Mouse (Mus musculus) left cerebral cortex, postnatal 36 days (tissue): ENCODE results near the gene Chn2. TPM values are rescaled to one million over a fixed set of nuclear protein-coding genes. Genes with fewer than 3 reads are reported as not detected.

Experiments
- DNase-seq, 2 experiments: peaks; one replicate each; pipeline ENCODE4 v3.0.0; 2021 to 2022; ENCODE audit warnings: low spot score in 2 of 2, mixed read lengths in 1 of 2
- intact Hi-C: fragments of 180-260 bp; cut with DNase I; formaldehyde crosslinking; loops from one replicate; pipeline ENCODE4 v1.15.1; 2025
- total RNA-seq, 2 experiments: library from RNA; stranded (reverse); gene quantifications; 2 replicates each; pipeline ENCODE4 v1.2.3; 2021

Gene Chn2
- 10 to 100 TPM; 42.5 to 44.8 TPM for total RNA-seq

- peak; percentile 52 to 65 for DNase-seq
- intact Hi-C loops = loop anchor here (10.0 kb wide), 1 partner anchor 245 kb away; no protein-coding TSS in a partner anchor
Measured at GRCm38 (mm10) chr6:54039357-54039804, at the start of gene Chn2. Chn2 (plus strand) TSS chr6:54039554.

- no peak for DNase-seq
- intact Hi-C loops = no loop called here
Measured at GRCm38 (mm10) chr6:53992386-53992785, 47.0 kb upstream of the Chn2 start.

GRCm38 (mm10) chr6:53995519-53995918, 43.8 kb upstream of the Chn2 start:
- DNase-seq = no peak
- intact Hi-C loops = no loop called here

GRCm38 (mm10) chr6:53996226-53996955, 43.0 kb upstream of the Chn2 start:
- intact Hi-C loops = no loop called here
- DNase-seq = no peak

- intact Hi-C loops = no loop called here
- no peak for DNase-seq
Measured at GRCm38 (mm10) chr6:54005302-54005701, 34.1 kb upstream of the Chn2 start.

- DNase-seq = peak; percentile 4 to 8
- intact Hi-C loops = no loop called here
Measured at GRCm38 (mm10) chr6:54008448-54009120, 30.8 kb upstream of the Chn2 start.

- DNase-seq = no peak
- intact Hi-C loops = no loop called here
Measured at GRCm38 (mm10) chr6:54009293-54009692, 30.1 kb upstream of the Chn2 start.

- intact Hi-C loops = no loop called here
- no peak for DNase-seq
Measured at GRCm38 (mm10) chr6:54010362-54010761, 29.0 kb upstream of the Chn2 start.

- no peak for DNase-seq
- intact Hi-C loops = no loop called here
Measured at GRCm38 (mm10) chr6:54012163-54012562, 27.2 kb upstream of the Chn2 start.

GRCm38 (mm10) chr6:54018038-54018437, 21.3 kb upstream of the Chn2 start:
- no peak for DNase-seq
- intact Hi-C loops = no loop called here

GRCm38 (mm10) chr6:54018861-54019260, 20.5 kb upstream of the Chn2 start:
- intact Hi-C loops = no loop called here
- no peak for DNase-seq

- intact Hi-C loops = no loop called here
- DNase-seq = no peak
Measured at GRCm38 (mm10) chr6:54021123-54021789, 18.1 kb upstream of the Chn2 start.

GRCm38 (mm10) chr6:54023846-54024245, 15.5 kb upstream of the Chn2 start:
- DNase-seq = no peak
- intact Hi-C loops = no loop called here

- intact Hi-C loops = no loop called here
- DNase-seq = no peak
Measured at GRCm38 (mm10) chr6:54028706-54029105, 10.6 kb upstream of the Chn2 start.

GRCm38 (mm10) chr6:54030351-54030750, 9.0 kb upstream of the Chn2 start:
- intact Hi-C loops = loop anchor here (5.0 to 10.0 kb wide), 2 partner anchors 58 to 236 kb away; no protein-coding TSS in a partner anchor
- DNase-seq = no peak

- intact Hi-C loops = loop anchor here (5.0 to 10.0 kb wide), 2 partner anchors 58 to 236 kb away; no protein-coding TSS in a partner anchor
- DNase-seq = no peak
Measured at GRCm38 (mm10) chr6:54030776-54031175, 8.6 kb upstream of the Chn2 start.

- peak; percentile 47 to 66 for DNase-seq
- intact Hi-C loops = loop anchor here (2.0 to 10.0 kb wide), 3 partner anchors 62 to 240 kb away; no protein-coding TSS in a partner anchor
Measured at GRCm38 (mm10) chr6:54034471-54034870, 4.9 kb upstream of the Chn2 start.

- intact Hi-C loops = loop anchor here (2.0 to 10.0 kb wide), 2 partner anchors 129 to 241 kb away; no protein-coding TSS in a partner anchor
- DNase-seq = no peak
Measured at GRCm38 (mm10) chr6:54035548-54035947, 3.8 kb upstream of the Chn2 start.

- intact Hi-C loops = loop anchor here (10.0 kb wide), 1 partner anchor 244 kb away; no protein-coding TSS in a partner anchor
Measured at GRCm38 (mm10) chr6:54038866-54039265, 488 bp upstream of the Chn2 start.

More at GRCm38 (mm10) chr6:54038866-54039265, 488 bp upstream of the Chn2 start:
- no peak for DNase-seq
